Mouse (Mus musculus) heart, postnatal 0 days (tissue): ENCODE data around the gene Myo1e. TPM values are rescaled to one million over a fixed set of nuclear protein-coding genes. Genes with fewer than 3 reads are reported as not detected.

Experiments
- ATAC-seq: fragments of 200-750 bp; cut with Nextera tagmentation; 2 replicates; pipeline ENCODE4 v1.8.0; 2017; ENCODE audit warnings: low read depth, moderate number of reproducible peaks, moderate library complexity; ENCODE audit not compliant: insufficient read depth
- DNase-seq: peaks from one replicate; pipeline ENCODE4 v3.0.0-alpha.2; 2016; ENCODE audit warnings: low spot score
- H3K27ac ChIP-seq: fragments of 300-500 bp; sonication (generic); 2 replicates; pipeline ENCODE4 v1.5.1; 2014; ENCODE audit warnings: low read depth, mild to moderate bottlenecking
- H3K27me3 ChIP-seq: fragments of 300-500 bp; sonication (generic); 2 replicates; pipeline ENCODE4 v1.6.1; 2014; ENCODE audit warnings: low read length, mixed read lengths; ENCODE audit not compliant: control insufficient read depth, insufficient read depth
- H3K36me3 ChIP-seq: fragments of 300-500 bp; sonication (generic); replicated peaks from 2 replicates; pipeline ENCODE4 v1.6.1; 2014; ENCODE audit warnings: low read length, mixed read lengths; ENCODE audit not compliant: control insufficient read depth, insufficient read depth
- H3K4me1 ChIP-seq: fragments of 300-500 bp; sonication (generic); 2 replicates; pipeline ENCODE4 v1.6.1; 2014; ENCODE audit warnings: antibody characterized with exemption; ENCODE audit not compliant: control insufficient read depth, insufficient read depth
- H3K4me2 ChIP-seq: fragments of 300-500 bp; sonication (generic); 2 replicates; pipeline ENCODE4 v1.6.1; 2014; ENCODE audit warnings: low read depth, mild to moderate bottlenecking, low read length, moderate library complexity
- H3K4me3 ChIP-seq: fragments of 300-500 bp; sonication (generic); 2 replicates; pipeline ENCODE4 v1.5.1; 2014; ENCODE audit warnings: low read depth, low read length
- H3K9ac ChIP-seq: fragments of 300-500 bp; sonication (generic); replicated peaks from 2 replicates; pipeline ENCODE4 v1.6.1; 2014; ENCODE audit warnings: low read depth, low read length, mixed read lengths
- H3K9me3 ChIP-seq: fragments of 300-500 bp; sonication (generic); replicated peaks from 2 replicates; pipeline ENCODE4 v1.6.1; 2016; ENCODE audit warnings: low read length; ENCODE audit not compliant: control insufficient read depth
- CTCF ChIP-seq: IDR thresholded peaks from 2 replicates; pipeline ENCODE4 v1.5.1; 2016; ENCODE audit warnings: antibody characterized with exemption, control low read depth, low read depth
- EP300 ChIP-seq: IDR thresholded peaks from 2 replicates; pipeline ENCODE4 v1.6.1; 2016; ENCODE audit warnings: antibody characterized with exemption, low read depth
- WGBS: fragments of 180-500 bp; shearing (Covaris S2); extraction: QIAGEN DNeasy Blood & Tissue Kit; methylation state at CpG from one replicate; pipeline ENCODE4 v1.1.7; 2014; 5-methylcytosine and 5-hydroxymethylcytosine counted together
- polyA plus RNA-seq: library from polyadenylated mRNA; unstranded; fragments of >200 nt; fragmentation: Nextera tagmentation; extraction: Ambion mirVana; gene quantifications from 2 replicates; pipeline ENCODE4 v1.2.1, GENCODE M21; 2015
- total RNA-seq: library from RNA; depleted of rRNA; stranded (reverse); fragments of >200 nt; gene quantifications from 2 replicates; pipeline ENCODE4 v1.2.3, GENCODE M21; 2014; ENCODE audit warnings: low replicate concordance

Myo1e gene
- total and polyA plus RNA-seq, 2 experiments from 2014 or later: 6.6 to 7.0 TPM

DNA sequence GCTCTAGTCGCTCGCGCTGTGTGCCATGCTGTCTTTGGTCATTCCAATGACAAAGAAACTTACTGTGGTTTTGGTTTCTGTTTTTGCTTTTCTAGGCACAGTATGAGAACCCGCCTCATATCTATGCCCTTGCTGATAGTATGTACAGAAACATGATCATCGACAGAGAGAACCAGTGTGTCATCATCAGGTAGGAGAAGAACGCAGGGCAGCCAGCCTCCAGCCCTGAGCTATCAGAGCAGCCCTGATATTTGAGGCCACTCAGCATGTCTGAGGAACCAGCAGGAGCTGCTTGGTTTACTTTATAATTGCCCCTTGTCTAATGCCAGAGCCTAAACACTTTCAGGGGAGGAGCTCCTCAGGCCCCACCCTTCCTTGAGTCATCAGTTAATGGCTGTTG is 94.4 kb downstream of the Myo1e start:
- Histone ChIP-seq H3K9ac (no peak overlapping the region), H3K4me1 (no peaks in the 10 kb centered on the region), H3K9me3 (no peaks in the 10 kb centered on the region), H3K4me3 (no peak overlapping the region), H3K27me3 (no peaks in the 10 kb centered on the region), H3K27ac (no peak overlapping the region), H3K36me3 (peaks cover 16% of the 10 kb centered on the region), H3K4me2 (no peak overlapping the region)
- DNase-seq (no peak), ATAC-seq (no peak)
- 85% methylated on average over 6 of the region's 6 CpGs for WGBS
- TF ChIP-seq EP300: no peak
- no peak for TF ChIP-seq CTCF

- Histone ChIP-seq H3K9me3 (no peaks in the 10 kb centered on the region), H3K4me3 (no peak overlapping the region), H3K36me3 (peaks cover 13% of the 10 kb centered on the region), H3K4me2 (no peak overlapping the region), H3K27ac (no peak overlapping the region), H3K4me1 (no peaks in the 10 kb centered on the region), H3K27me3 (no peaks in the 10 kb centered on the region), H3K9ac (no peak overlapping the region)
- ATAC-seq (no peak), DNase-seq (no peak)
- WGBS: 89% methylated on average over 8 of the region's 8 CpGs
- TF ChIP-seq EP300 (no peak), CTCF (no peak)
These were observed 97.8 kb downstream of the Myo1e start for GRCm38 (mm10) chr9:70304901-70305300.

DNA sequence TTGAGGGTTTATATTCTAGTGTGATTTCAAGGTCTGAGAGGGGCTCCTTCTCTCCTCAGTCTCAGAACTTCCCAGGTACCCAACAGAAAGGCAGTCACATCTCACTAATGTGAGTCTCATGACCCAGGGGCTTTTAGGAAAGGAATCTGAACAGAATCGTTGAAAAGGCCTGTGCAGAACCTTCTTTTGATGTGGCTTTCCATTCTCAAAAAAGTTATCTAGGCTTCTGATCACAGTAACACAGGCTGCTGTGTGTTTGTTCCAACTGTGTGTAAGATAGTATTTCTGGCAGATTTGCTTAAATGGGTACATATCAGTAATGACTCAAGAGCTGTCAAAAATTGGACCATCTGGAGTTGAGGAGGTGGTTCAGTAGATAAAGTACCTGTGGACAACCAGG is 102.9 kb downstream of the Myo1e start:
- Histone ChIP-seq H3K9me3 (no peaks in the 10 kb centered on the region), H3K9ac (no peak overlapping the region), H3K36me3 (no peaks in the 10 kb centered on the region), H3K4me2 (no peak overlapping the region), H3K27ac (no peak overlapping the region), H3K4me1 (no peaks in the 10 kb centered on the region; the same call in 1 of the 2 replicates), H3K4me3 (no peak overlapping the region), H3K27me3 (no peaks in the 10 kb centered on the region)
- TF ChIP-seq EP300 (no peak), CTCF (no peak)
- 43% methylated on average over 1 of the region's 1 CpGs for WGBS
- no peak for DNase-seq
- no peak for ATAC-seq

DNA sequence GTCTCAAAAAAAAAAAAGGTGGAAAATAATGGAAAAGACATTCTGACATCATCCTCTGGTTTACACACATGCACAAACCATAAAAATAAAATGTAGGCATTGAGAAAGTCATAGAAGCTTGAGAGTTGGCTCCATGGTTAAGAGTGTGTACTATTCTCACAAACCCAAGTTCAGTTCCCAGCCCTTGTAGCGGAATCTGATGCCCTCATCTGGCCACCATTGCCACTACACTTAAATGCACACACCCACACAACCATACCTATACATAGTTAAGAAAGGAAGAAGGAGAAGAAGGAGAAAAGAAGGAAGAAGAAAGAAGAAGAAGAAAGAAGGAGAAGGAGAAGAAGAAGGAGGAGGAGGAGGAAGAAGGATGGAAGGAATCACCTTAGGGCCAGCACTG is 106.9 kb downstream of the Myo1e start:
- DNase-seq (no peak), ATAC-seq (no peak)
- Histone ChIP-seq H3K4me3 (no peak overlapping the region), H3K4me2 (no peak overlapping the region), H3K27ac (no peak overlapping the region), H3K4me1 (no peaks in the 10 kb centered on the region; the same call in none of the 2 replicates), H3K27me3 (no peaks in the 10 kb centered on the region), H3K9me3 (no peaks in the 10 kb centered on the region), H3K9ac (no peak overlapping the region), H3K36me3 (no peaks in the 10 kb centered on the region)
- TF ChIP-seq EP300 (no peak), CTCF (no peak)
- 94% methylated on average over 1 of the region's 1 CpGs for WGBS

GRCm38 (mm10) chr9:70315130-70315529 is 108.0 kb downstream of the Myo1e start:
- TF ChIP-seq CTCF: no peak
- no peak for TF ChIP-seq EP300
- Histone ChIP-seq H3K4me1 (no peaks in the 10 kb centered on the region; the same call in none of the 2 replicates), H3K27ac (peak overlapping the region; percentile 74), H3K27me3 (no peaks in the 10 kb centered on the region), H3K9ac (no peak overlapping the region), H3K4me2 (no peak overlapping the region), H3K9me3 (no peaks in the 10 kb centered on the region), H3K4me3 (no peak overlapping the region), H3K36me3 (0 out of 2 replicates have a peak, but pooled peaks cover 3% of the 10 kb centered on the region)
- WGBS: 61% methylated on average over 4 of the region's 4 CpGs
- no peak for ATAC-seq
- DNase-seq: no peak

- Histone ChIP-seq H3K4me2 (no peak overlapping the region), H3K27me3 (no peaks in the 10 kb centered on the region), H3K27ac (no peak overlapping the region), H3K4me1 (no peaks in the 10 kb centered on the region; the same call in none of the 2 replicates), H3K9me3 (no peaks in the 10 kb centered on the region), H3K4me3 (no peak overlapping the region), H3K36me3 (peaks cover 11% of the 10 kb centered on the region; the same call in 1 of the 2 replicates), H3K9ac (no peak overlapping the region)
- peak; percentile 63 for ATAC-seq
- DNase-seq: no peak
- 45% methylated on average over 3 of the region's 3 CpGs for WGBS
- TF ChIP-seq CTCF (no peak), EP300 (no peak)
These were observed 111.5 kb downstream of the Myo1e start for GRCm38 (mm10) chr9:70318601-70319000.
